Mouse (Mus musculus) megakaryocyte-erythroid progenitor cell, adult 5-6 weeks (primary cell): ENCODE data around the gene Cacna2d1. TPM values are rescaled to one million over a fixed set of nuclear protein-coding genes. Genes with fewer than 3 reads are reported as not detected.

ENCODE experiments used
- ATAC-seq: replicated peaks from 2 replicates; pipeline ENCODE4 v1.8.0; 2016; ENCODE audit warnings: mild to moderate bottlenecking, inconsistent platforms; ENCODE audit not compliant: severe bottlenecking, poor library complexity, low FRiP score, low TSS enrichment
- total RNA-seq, 2 experiments: library from RNA; stranded (forward) in 1 of 2; stranded (reverse) in 1 of 2; fragments of 200-1000, 215-1000 nt in 1 of 2; fragments of >200 nt in 1 of 2; fragmentation: Nextera tagmentation in 1 of 2; gene quantifications; 2 replicates each; pipeline ENCODE4 v1.2.3; 2014 to 2017

Cacna2d1 gene
- total RNA-seq, 2 experiments from 2014 or later, result not detected

DNA sequence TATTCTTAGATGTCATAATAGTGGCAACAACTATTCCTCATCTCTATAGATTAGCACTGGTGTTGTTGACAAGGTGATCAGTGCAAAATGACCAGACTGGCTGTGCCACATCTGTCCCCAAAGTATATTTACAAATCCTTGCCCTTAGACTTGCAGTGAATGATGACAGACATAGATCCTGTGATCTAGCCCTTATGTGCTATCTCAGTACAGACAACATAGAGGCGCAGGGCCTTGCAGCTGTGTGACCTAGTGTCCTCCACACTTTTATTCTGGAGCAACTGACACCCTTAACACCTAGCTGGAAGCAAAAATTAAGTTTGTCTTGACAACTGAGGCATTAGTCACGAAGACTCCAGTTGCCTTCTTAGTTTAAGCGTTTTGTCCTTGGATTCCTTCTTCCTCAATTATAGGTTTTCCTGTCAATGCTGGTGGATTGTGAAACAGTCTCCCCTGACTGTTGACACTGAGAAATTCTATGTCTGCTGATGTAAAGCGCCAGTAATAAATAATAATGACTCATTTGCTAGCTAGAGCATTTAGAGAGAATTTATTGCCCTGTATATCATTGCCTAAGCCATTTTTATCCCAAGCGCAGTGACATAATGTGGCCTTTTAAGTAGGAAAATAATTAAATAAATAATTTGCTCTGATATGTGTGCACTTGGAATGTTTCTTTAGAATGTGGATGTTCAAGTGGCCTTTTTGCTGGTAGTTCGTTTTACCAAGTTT, 110.8 kb downstream of the Cacna2d1 start:
- ATAC-seq, result no peak

DNA sequence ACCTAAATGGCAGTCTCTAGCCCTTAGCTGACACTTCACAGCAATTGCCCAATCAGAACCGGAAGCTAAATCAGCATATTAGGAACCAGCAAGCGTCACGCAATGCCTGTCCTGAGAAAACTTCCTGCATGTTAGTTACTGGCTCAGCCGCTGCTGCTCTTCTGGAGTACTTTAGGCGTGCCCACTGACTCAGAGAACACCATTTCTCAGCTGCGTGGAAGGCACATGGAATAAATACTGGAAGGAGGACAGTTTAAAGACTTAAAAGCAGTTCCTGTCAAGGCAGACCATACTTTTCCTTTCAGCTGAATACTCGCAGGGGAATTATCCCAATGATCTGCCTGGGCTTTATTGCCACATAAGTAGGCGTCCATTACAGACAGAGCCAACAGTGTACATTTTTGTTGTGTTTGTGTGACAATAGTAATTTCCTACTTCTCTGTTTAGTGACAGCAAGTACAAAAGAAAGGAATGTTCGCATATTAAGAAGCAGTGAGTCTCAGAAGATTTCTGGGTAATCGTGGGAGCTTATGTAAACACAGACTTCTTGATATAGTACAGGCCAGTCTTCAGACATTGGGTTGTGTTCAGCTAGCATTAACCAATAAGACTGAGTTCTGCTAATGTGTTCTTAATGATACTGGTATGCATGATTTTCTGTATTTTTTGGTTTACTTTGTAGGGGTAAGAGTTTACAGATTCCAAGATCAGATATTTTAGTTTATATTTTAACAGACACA, 113.1 kb downstream of the Cacna2d1 start:
- no peak for ATAC-seq

DNA sequence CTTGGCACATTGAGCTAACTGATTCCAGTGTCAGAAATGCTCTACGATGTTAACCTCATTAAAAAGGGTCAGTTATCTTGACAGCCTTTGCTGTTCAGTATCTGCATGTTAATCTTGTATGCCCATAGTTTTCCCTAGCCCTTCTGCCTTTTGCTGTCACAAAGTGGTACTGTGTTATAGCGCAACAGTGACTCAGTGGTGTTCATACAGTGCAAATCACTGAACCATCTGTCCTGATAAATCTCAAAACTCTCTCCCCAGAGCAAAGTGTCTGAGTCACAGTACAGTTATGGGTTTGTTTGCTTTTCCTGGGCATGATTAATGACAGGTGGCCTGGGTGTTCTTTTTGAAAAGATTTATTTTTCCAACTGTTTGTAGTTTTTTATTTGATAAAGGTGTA, 122.3 kb downstream of the Cacna2d1 start:
- ATAC-seq, result no peak

DNA sequence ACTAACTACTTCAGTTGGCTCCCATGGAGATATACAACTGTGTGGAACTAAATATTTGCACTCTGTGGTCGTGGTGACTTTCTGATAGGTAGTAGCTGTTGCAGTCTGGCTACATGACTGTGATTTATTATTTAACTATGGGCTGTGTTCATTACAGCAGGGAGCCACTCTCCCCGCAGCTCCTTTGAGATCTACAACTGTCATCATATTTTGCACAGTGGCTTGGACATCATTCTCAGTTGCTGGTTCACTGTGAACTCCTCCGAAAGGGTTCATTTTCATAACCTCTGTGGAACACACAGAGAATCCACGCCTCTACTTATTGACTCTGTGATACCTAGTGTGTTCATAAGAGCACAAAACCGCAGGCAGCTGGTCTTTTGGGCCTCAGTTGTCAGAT, 128.3 kb downstream of the Cacna2d1 start:
- no peak for ATAC-seq

DNA sequence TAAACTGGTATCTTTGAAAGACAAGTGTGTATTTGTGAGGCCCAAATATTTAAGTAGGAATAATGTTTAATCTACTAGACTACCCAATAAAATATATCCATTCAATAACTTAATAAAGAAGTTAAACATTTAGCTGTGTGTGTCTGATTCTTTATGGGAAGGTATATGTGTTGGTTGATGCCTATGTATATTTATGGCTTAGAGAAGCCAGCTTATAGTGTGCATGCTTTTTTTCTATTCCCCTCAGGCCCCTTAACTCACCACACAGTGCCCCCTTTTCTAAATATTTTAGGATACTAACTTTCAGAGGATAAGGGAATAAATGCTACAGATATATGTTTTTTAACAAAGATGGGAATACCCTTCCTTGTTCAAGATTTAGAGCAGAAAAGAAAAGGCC, 128.8 kb downstream of the Cacna2d1 start:
- no peak for ATAC-seq

DNA sequence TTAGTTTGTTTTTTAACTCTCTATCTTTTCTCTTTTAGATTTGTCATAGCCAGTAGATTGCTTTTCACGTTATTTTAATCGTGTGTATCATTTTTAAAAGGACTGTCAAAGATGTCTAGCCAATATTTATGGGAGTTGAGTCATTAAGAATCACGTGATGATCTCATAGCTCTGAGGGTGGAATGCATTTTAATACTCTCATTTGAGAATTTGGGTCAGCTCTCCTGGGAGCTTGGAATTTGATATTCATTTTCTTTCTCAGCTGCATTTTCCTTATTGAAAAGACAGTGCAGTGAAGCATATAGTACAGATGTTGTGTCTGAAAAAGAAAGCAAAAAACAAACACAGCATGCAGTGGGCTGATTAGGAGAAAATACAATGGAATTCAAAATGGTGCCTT, 129.5 kb downstream of the Cacna2d1 start:
- no peak for ATAC-seq

DNA sequence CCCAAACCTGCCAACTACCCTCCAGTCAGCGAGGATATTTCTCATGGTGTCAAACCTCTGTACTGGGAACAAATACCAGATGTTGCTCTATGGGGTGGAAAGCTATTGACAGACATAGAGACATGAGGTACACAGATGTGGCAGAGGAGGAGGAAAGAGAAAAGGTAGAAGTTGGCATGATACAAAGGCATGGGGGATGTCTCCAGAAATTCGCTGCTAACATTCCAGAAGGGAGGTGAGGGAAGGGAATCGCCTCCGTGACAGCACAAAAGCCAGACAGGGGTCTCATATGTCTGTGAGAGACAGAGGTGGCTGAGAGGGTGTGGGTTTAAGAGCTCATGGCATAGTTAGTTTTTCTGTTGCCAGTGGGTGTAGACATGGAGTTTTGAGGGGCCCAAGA, 131.3 kb downstream of the Cacna2d1 start:
- no peak for ATAC-seq

DNA sequence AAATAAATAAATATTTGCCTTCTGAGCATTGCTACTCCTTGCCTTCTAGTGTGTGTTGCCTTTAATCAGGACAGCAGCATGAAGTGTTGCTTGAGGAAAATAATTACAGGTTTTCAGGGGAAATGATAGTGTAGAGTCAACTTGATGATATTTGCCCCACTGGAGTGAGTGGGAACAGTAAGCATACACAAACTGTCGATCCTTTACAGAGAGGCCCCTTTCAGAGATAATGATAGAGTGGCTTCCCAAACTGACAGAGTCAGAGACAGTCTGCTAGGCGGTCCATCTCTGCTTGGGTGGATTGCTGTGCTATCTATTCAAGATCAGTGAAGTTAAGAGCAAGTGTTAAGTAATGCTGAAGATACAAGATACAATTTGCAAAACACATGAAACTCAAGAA, 147.8 kb downstream of the Cacna2d1 start:
- no peak for ATAC-seq

DNA sequence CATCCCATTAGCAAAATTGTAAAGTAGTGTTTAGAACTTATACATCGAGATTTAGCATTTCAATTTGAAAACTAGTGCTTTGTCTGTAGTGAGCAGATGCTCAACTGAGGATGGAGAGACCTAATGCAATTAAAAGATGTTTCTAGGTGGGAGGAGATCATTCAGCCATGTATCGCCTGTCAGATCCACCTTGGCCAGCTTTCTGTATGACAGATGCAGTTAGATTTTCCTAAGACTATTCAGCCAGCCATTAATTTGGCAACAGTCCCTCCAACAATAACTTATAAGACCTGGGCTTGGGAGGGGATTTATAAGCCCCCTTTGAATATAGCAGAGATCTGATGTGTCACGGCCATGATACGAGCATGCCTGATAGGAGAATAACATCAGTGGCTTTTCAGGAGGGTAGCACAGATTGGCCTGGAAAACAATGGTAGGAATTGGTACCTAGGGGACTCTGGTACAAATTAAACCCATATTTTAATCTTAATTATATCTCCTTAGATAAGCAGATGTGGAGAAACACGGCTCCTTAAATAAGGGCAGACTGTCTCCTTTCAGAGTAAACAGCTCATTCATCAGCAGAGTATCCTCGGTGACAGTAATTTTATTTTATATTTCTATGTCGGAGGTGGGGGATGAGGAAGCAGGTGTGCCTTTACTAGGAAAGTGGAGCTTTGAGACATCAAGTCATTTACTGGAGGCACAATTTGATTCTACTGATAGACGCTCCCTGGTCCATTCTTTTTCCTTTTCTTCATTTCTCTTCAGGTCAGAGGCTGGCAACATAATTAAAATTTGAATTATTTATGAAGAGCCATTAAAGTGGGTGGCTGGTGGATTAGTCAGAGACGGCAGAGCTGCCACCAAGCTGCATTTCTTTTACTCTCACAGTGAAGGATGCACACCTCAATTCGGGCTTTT, 152.8 kb downstream of the Cacna2d1 start:
- ATAC-seq, result no peak

DNA sequence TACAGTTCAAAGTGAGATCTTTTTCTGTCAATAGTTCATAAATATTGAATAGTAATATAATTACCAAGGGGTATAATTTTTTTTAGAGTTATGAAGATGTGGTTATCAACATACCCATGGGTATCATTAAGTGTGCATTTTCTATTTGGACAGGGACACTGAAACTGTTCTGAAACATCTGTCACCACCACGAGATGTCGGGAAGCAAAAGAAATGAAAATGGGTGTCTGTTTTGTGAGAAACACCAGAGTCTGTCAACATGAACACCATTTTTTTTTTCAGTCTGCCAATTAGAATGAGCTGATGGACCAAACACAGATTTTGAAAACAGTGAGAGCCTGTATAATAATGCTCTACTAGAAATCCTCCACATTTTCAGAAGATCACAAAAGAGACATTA, 153.5 kb downstream of the Cacna2d1 start:
- no peak for ATAC-seq

DNA sequence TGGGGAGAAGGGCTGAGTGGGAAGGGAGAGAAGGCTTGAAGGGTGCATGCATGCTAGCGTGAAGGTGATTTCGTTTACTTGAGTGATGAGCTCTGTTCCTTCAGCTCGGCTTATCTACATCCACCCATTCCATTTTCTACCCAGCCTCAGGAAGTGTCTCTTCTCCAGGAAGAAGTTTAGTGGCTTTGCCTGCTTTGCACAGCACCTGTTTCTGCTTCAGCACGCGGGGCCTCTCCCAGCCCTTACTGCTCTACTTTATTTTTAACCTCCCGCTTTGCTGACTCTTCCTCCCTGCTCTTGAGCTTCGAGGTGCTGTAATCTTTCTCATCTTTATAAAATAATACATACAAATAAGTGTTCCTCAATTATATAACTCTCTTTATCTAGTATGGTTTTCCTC, 158.0 kb downstream of the Cacna2d1 start:
- no peak for ATAC-seq

DNA sequence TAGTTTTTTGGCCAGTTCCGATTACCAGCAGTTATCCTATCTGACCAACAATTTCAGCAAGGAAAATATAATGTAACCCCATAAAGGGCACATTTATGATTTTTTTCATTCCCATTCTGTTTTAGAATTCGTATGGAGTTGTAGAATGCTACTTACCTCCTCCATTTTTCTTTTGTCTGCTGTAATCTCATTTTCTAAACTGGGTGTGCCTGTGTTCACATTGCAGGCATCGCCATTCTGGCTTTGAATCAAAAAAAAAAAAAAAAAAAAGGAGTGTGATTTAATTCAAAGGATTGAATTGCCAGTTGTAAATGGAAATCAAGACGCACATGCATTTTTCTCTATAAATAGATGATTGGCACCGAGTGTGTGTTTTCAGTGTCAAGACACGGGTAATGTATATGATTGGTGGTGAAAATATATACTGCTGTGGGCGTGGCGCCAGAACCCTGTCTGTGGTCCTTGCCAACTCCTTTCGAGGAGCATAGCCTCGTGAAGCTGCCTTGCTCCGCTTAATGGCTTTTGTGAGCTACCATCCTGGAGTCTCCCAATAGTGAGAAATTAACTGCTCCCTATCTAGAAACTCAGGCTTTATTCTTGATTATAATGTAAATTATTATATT, 158.7 kb downstream of the Cacna2d1 start:
- no peak for ATAC-seq

DNA sequence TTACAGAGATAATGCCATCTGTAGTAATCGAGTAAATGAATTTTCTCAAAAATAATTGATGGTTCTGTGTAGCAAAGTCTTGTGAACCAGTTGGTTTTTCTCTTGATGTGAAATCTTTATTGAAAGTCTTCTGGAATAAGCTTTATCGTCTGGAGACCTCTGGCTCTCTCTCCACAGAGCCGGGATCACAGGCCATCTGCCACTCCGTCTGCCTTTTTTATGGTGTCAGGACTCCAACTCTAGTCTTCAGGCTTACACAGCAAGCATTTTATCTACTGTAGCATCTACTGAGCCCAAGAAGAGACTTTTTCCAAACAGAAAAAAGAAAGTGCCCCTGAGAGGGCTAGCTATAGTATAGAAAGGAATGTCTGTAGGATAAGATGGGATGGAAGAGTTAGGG, 160.9 kb downstream of the Cacna2d1 start:
- ATAC-seq, result no peak

DNA sequence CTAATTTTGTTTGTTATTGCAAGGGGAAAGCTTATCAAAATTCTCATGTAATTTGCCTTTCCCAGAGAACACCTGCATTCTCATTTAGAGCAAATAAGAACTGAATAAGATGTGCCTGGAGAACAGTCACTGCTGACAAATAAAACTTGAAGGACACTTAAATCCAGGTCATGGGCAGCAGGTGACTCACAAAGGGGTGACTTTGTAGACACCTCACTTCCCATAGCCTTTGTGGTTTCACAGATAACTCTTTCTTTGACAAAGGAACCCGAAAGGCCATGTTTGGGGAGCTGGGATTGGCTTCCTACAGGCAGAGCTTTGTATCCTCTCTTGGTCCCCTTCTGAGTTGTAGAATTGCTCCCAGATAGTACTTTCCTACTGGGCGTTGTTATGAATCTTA, 164.3 kb downstream of the Cacna2d1 start:
- ATAC-seq, result no peak

DNA sequence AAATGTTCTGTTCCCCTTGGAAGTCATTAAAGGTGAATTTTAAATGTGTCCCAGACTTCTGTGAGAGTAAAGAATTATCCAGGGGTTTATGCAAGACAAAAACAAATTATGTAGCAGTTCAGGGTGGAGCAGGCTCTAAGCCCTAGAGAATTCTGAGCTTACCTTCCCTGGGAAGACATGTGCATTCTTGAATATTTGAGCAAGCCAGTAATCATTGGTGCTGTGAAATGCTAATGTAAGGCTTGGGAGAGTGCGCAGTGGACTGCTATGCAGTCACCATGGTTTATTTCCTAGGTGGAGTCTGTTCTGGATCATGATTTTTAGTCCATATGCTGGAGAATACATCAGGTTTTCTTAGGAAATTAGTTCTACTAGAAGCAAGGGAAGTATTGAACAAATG, 167.3 kb downstream of the Cacna2d1 start:
- no peak for ATAC-seq

DNA sequence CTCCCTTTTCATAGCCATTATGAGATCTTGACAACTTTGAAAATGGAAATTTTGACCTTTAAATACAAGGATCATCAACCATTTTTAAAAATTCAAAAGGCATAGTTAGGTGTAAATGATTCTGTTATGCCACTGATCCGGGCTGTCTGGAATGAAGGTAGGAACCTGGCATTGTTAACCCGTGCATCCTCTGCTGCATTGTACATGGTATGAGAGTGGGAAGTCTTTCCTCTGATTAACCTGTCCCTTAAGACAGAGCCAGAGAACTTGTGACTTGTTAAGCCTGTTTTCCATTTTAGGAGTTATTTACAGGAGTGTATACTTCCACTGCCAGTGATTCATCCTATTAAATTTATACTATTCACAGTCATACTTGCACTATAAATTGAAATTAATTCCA, 171.2 kb downstream of the Cacna2d1 start:
- no peak for ATAC-seq

DNA sequence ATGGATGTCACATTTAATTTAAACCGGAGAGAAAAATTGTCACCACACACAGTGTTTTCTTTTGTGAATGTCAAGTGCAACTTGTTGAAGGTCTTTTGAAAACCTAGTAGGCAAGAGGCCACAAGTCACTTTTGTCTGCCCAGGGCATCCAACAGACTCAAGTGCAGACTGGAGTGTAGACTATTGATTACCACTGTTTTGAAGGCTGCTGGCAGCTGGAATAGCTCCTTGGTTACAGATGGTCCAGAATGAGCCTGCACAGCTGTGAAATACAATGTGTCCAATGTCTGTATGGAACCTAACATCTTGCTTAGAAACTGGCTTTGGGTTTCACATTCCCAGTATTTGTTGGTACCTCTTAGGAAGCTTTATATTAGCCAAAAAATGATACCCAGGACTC, 176.2 kb downstream of the Cacna2d1 start:
- ATAC-seq, result no peak

DNA sequence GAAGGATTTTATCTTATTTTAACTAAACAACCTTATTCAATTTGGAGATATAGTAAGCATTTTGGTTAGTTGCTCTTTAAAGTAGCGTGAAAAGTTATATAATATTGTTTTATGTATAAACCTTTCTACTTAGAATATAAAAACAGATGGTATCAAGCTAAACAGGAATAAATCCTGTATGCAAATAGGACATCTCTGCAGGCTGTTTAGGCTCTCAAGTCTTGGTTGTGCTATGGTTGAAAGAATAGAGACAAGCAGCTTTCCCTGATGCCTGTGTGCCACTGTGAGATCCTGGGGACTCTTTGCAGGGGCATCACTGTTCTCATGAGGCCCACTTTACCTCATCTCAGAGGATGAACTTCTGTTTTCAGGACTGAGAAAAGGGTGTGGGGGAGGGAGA, 179.4 kb downstream of the Cacna2d1 start:
- no peak for ATAC-seq

DNA sequence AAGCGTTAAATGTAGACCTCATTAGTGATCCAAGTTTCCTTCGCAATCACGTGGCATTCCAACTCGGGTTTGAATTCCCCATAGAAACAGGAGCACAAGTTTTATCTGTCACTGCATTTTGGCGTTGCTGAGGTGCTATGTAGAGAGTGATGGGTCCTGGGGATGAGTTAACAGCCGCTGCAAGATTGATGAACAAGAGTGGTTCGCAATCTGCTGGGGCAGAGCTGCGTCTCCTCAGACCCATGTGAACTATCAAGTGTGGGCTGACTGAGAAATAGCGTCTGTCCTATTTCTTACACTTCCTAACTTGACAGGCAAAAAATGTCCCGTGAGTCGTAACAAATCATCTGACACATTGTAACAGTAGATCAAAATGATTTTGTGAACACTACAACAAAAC, 186.8 kb downstream of the Cacna2d1 start:
- ATAC-seq, result no peak

DNA sequence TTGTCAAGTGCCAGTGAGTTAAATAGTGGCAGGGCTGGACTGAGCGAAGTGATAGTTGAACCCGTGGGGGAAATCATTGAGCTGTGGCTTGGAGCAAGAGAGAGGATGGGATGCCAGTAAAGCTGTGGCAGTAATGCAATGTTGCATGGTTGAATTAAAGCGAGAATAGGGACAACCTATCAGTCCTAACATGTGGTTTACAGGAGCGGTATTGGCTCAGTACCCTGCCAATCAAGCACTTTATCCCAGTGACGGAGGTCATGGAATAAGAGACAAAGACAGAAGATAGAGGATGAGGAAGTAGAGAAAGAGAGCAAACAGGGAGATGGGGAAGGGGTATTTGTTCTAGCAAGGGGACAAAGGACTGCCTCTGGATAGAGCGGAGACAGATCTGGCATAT, 187.6 kb downstream of the Cacna2d1 start:
- no peak for ATAC-seq
